Mouse (Mus musculus): ENCODE data around the gene Rasgef1c. TPM values are rescaled to one million over a fixed set of nuclear protein-coding genes. Genes with fewer than 3 reads are reported as not detected.

The Rasgef1c gene
- total and polyA plus RNA-seq, 3 experiments = 0.05 TPM; not detected in 2

DNA sequence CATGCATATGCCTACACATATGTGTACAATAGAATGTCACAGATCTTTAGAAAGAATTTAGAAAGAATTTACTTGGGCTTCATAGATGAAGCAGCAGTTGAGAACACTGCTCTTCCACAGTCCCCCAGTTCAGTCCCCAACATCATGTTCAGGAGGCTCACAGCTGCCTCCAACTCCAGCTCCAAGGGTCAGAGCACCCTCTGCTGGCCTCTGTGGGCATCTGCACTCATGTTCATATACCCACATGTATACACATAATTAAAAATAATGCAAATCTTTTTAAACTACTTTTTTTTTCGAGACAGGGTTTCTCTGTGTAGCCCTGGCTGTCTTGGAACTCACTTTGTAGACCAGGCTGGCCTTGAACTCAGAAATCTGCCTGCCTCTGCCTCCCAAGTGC, 73.0 kb downstream of the Rasgef1c start:
- Histone ChIP-seq H3K4me3 (ENCODE audit: low read depth, low read length) (no peak overlapping the region), H3K9me3 (replicated peaks) (no peaks in the 10 kb centered on the region; the same call in 1 of the 2 replicates), H3K27me3 (ENCODE audit: insufficient read depth, low read length) (no peaks in the 10 kb centered on the region), H3K4me1 (ENCODE audit: insufficient read depth, low read depth, low read length) (peaks cover 26% of the 10 kb centered on the region), H3K36me3 (replicated peaks) (peaks cover 2% of the 10 kb centered on the region)
- TF ChIP-seq GATA2 (IDR thresholded peaks at IDR 0.05; ENCODE audit: borderline replicate concordance, low read depth, low read length) (no peak), TAL1 (conservative IDR thresholded peaks at IDR 0.05; ENCODE audit: low read depth, low read length) (no peak), CTCF (IDR thresholded peaks at IDR 0.05; ENCODE audit: low read depth, low read length) (no peak), GATA1 (IDR thresholded peaks at IDR 0.05; ENCODE audit: borderline replicate concordance, low read length) (no peak), POLR2AphosphoS5 (IDR thresholded peaks at IDR 0.05; ENCODE audit: insufficient replicate concordance, low read depth, low read length) (no peak)
- no peak for ATAC-seq (ENCODE audit: extremely low read depth, insufficient number of reproducible peaks, low FRiP score, poor library complexity, severe bottlenecking)
- DNase-seq (ENCODE audit: low spot score) = no peak

- ATAC-seq (ENCODE audit: extremely low read depth, insufficient number of reproducible peaks, low FRiP score, poor library complexity, severe bottlenecking) = no peak
- Histone ChIP-seq H3K9me3 (replicated peaks) (no peaks in the 10 kb centered on the region; the same call in 1 of the 2 replicates), H3K27me3 (ENCODE audit: insufficient read depth, low read length) (no peaks in the 10 kb centered on the region), H3K36me3 (replicated peaks) (peaks cover 4% of the 10 kb centered on the region), H3K4me1 (ENCODE audit: insufficient read depth, low read depth, low read length) (peaks cover 56% of the 10 kb centered on the region), H3K4me3 (ENCODE audit: low read depth, low read length) (no peak overlapping the region)
- no peak for TF ChIP-seq TAL1 (conservative IDR thresholded peaks at IDR 0.05; ENCODE audit: low read depth, low read length)
- TF ChIP-seq POLR2AphosphoS5 (IDR thresholded peaks at IDR 0.05; ENCODE audit: insufficient replicate concordance, low read depth, low read length) = no peak
- no peak for TF ChIP-seq GATA2 (IDR thresholded peaks at IDR 0.05; ENCODE audit: borderline replicate concordance, low read depth, low read length)
- TF ChIP-seq CTCF (IDR thresholded peaks at IDR 0.05; ENCODE audit: low read depth, low read length) = no peak
- TF ChIP-seq GATA1 (IDR thresholded peaks at IDR 0.05; ENCODE audit: borderline replicate concordance, low read length) = no peak
- DNase-seq (ENCODE audit: low spot score) = no peak
Observed at GRCm38 (mm10) chr11:49977963-49978568, 76.4 kb downstream of the Rasgef1c start.

DNA sequence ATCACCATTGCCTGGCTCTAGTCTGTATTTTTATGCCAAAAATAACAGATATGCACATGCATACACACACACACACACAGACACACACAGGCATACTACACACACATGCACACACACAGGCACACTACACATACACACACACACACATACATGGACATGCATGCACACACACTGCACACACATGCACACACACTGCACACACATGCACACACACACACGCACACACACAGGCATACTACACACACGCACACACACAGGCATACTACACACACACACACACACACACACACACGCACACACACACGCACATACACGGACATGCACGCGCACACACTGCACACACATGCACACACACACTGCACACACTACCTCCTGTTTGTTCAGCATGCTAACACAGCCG, 77.3 kb downstream of the Rasgef1c start:
- Histone ChIP-seq H3K9me3 (replicated peaks) (no peaks in the 10 kb centered on the region; the same call in 1 of the 2 replicates), H3K36me3 (replicated peaks) (peaks cover 4% of the 10 kb centered on the region), H3K4me1 (ENCODE audit: insufficient read depth, low read depth, low read length) (peaks cover 61% of the 10 kb centered on the region), H3K4me3 (ENCODE audit: low read depth, low read length) (no peak overlapping the region), H3K27me3 (ENCODE audit: insufficient read depth, low read length) (no peaks in the 10 kb centered on the region)
- ATAC-seq (ENCODE audit: extremely low read depth, insufficient number of reproducible peaks, low FRiP score, poor library complexity, severe bottlenecking) (no peak), DNase-seq (ENCODE audit: low spot score) (no peak)
- TF ChIP-seq CTCF (IDR thresholded peaks at IDR 0.05; ENCODE audit: low read depth, low read length) (no peak), GATA2 (IDR thresholded peaks at IDR 0.05; ENCODE audit: borderline replicate concordance, low read depth, low read length) (no peak), POLR2AphosphoS5 (IDR thresholded peaks at IDR 0.05; ENCODE audit: insufficient replicate concordance, low read depth, low read length) (peak; percentile 46; the same call in 1 of the 2 replicates)

- peak; percentile 12; the same call in 1 of the 2 replicates for ATAC-seq (ENCODE audit: extremely low read depth, insufficient number of reproducible peaks, low FRiP score, poor library complexity, severe bottlenecking)
- TF ChIP-seq GATA1 (IDR thresholded peaks at IDR 0.05; ENCODE audit: borderline replicate concordance, low read length) (no peak), POLR2AphosphoS5 (IDR thresholded peaks at IDR 0.05; ENCODE audit: insufficient replicate concordance, low read depth, low read length) (no peak), TAL1 (conservative IDR thresholded peaks at IDR 0.05; ENCODE audit: low read depth, low read length) (no peak), GATA2 (IDR thresholded peaks at IDR 0.05; ENCODE audit: borderline replicate concordance, low read depth, low read length) (no peak), CTCF (IDR thresholded peaks at IDR 0.05; ENCODE audit: low read depth, low read length) (no peak)
- H3K36me3 ChIP-seq (replicated peaks) = peaks cover 4% of the 10 kb centered on the region
- no peaks in the 10 kb centered on the region for H3K9me3 ChIP-seq (replicated peaks)
- peaks cover 78% of the 10 kb centered on the region for H3K4me1 ChIP-seq (ENCODE audit: insufficient read depth, low read depth, low read length)
- peak; percentile 59 for DNase-seq (ENCODE audit: low spot score)
- peak overlapping the region; percentile 34; the same call in 1 of the 2 replicates for H3K4me3 ChIP-seq (ENCODE audit: low read depth, low read length)
- H3K27me3 ChIP-seq (ENCODE audit: insufficient read depth, low read length) = no peaks in the 10 kb centered on the region
Observed at GRCm38 (mm10) chr11:49980681-49981235, 79.1 kb downstream of the Rasgef1c start.

GRCm38 (mm10) chr11:49981321-49981963, 79.8 kb downstream of the Rasgef1c start:
- peaks cover 85% of the 10 kb centered on the region for H3K4me1 ChIP-seq (ENCODE audit: insufficient read depth, low read depth, low read length)
- H3K36me3 ChIP-seq (replicated peaks) = peaks cover 4% of the 10 kb centered on the region
- ATAC-seq (ENCODE audit: extremely low read depth, insufficient number of reproducible peaks, low FRiP score, poor library complexity, severe bottlenecking) = peak; percentile 73
- DNase-seq (ENCODE audit: low spot score) = peak; percentile 74
- H3K4me3 ChIP-seq (ENCODE audit: low read depth, low read length) = peak overlapping the region; percentile 34; the same call in 1 of the 2 replicates
- peak; percentile 94 for TF ChIP-seq TAL1 (conservative IDR thresholded peaks at IDR 0.05; ENCODE audit: low read depth, low read length)
- no peak for TF ChIP-seq CTCF (IDR thresholded peaks at IDR 0.05; ENCODE audit: low read depth, low read length)
- no peak for TF ChIP-seq POLR2AphosphoS5 (IDR thresholded peaks at IDR 0.05; ENCODE audit: insufficient replicate concordance, low read depth, low read length)
- no peak for TF ChIP-seq GATA2 (IDR thresholded peaks at IDR 0.05; ENCODE audit: borderline replicate concordance, low read depth, low read length)
- no peak for TF ChIP-seq GATA1 (IDR thresholded peaks at IDR 0.05; ENCODE audit: borderline replicate concordance, low read length)
- H3K27me3 ChIP-seq (ENCODE audit: insufficient read depth, low read length) = no peaks in the 10 kb centered on the region
- no peaks in the 10 kb centered on the region for H3K9me3 ChIP-seq (replicated peaks)

- DNase-seq (ENCODE audit: low spot score) = no peak
- Histone ChIP-seq H3K27me3 (ENCODE audit: insufficient read depth, low read length) (no peaks in the 10 kb centered on the region), H3K4me1 (ENCODE audit: insufficient read depth, low read depth, low read length) (peaks cover 89% of the 10 kb centered on the region), H3K36me3 (replicated peaks) (peaks cover 4% of the 10 kb centered on the region), H3K4me3 (ENCODE audit: low read depth, low read length) (no peak overlapping the region; the same call in 1 of the 2 replicates), H3K9me3 (replicated peaks) (no peaks in the 10 kb centered on the region)
- no peak for ATAC-seq (ENCODE audit: extremely low read depth, insufficient number of reproducible peaks, low FRiP score, poor library complexity, severe bottlenecking)
- TF ChIP-seq POLR2AphosphoS5 (IDR thresholded peaks at IDR 0.05; ENCODE audit: insufficient replicate concordance, low read depth, low read length) = no peak
- no peak for TF ChIP-seq TAL1 (conservative IDR thresholded peaks at IDR 0.05; ENCODE audit: low read depth, low read length)
- TF ChIP-seq GATA2 (IDR thresholded peaks at IDR 0.05; ENCODE audit: borderline replicate concordance, low read depth, low read length) = no peak
- TF ChIP-seq CTCF (IDR thresholded peaks at IDR 0.05; ENCODE audit: low read depth, low read length) = no peak
- no peak for TF ChIP-seq GATA1 (IDR thresholded peaks at IDR 0.05; ENCODE audit: borderline replicate concordance, low read length)
Observed at GRCm38 (mm10) chr11:49982094-49982493, 80.5 kb downstream of the Rasgef1c start.
